Mouse (Mus musculus) heart, adult 2 months (tissue): ENCODE measurements at regions not wholly inside any gene's neighbourhood (a gene's known extent, or its start where the extent isn't known, plus 50 kb on each side); places are given as distances from the start of the nearest gene placed in this dataset.
"Not testable (repeated sequence)": the region's sequence is repeated elsewhere in the genome, so short reads cannot be mapped to it uniquely, and the experiment has no call there.

Experiments
- DNase-seq, 2 experiments: peaks; one replicate each; pipeline ENCODE4 v3.0.0; 2021
- H3K27ac ChIP-seq: fragments of 200-600 bp; 2 replicates; pipeline ENCODE4 v1.8.1; 2022
- H3K27me3 ChIP-seq: fragments of 200-500 bp; 2 replicates; pipeline ENCODE4 v1.6.1; 2012; ENCODE audit warnings: mild to moderate bottlenecking, low read length, inconsistent platforms, mixed read lengths; ENCODE audit not compliant: control insufficient read depth, insufficient read depth
- H3K36me3 ChIP-seq: fragments of 200-500 bp; 2 replicates; pipeline ENCODE4 v1.6.1; 2012; ENCODE audit warnings: low read length, inconsistent platforms; ENCODE audit not compliant: control insufficient read depth, insufficient read depth
- H3K4me1 ChIP-seq: fragments of 200-500 bp; 2 replicates; pipeline ENCODE4 v1.6.1; 2011; ENCODE audit warnings: low read length; ENCODE audit not compliant: control insufficient read depth, insufficient read depth
- H3K4me3 ChIP-seq: fragments of 200-600 bp; 2 replicates; pipeline ENCODE4 v1.8.1; 2022
- H3K79me2 ChIP-seq: fragments of 200-500 bp; replicated peaks from 2 replicates; pipeline ENCODE4 v1.6.1; 2012; ENCODE audit warnings: mild to moderate bottlenecking, inconsistent platforms, low read length, moderate library complexity, mixed read lengths; ENCODE audit not compliant: control insufficient read depth, insufficient read depth
- H3K9ac ChIP-seq: fragments of 200-500 bp; 2 replicates; pipeline ENCODE4 v1.6.1; 2012; ENCODE audit warnings: low read depth, mild to moderate bottlenecking, control low read depth, inconsistent platforms, low read length, mixed read lengths
- CTCF ChIP-seq: fragments of 200-600 bp; IDR thresholded peaks from 2 replicates; pipeline ENCODE4 v1.8.1; 2022; ENCODE audit warnings: antibody characterized with exemption, mild to moderate bottlenecking, moderate library complexity
- EP300 ChIP-seq: fragments of 200-500 bp; IDR thresholded peaks from 2 replicates; pipeline ENCODE4 v1.6.1; 2011; ENCODE audit warnings: low read depth, low read length, control low read depth; ENCODE audit not compliant: insufficient read depth
- POLR2A ChIP-seq: fragments of 200-500 bp; IDR thresholded peaks from 2 replicates; pipeline ENCODE4 v1.6.1; 2011; ENCODE audit warnings: mild to moderate bottlenecking, low read depth, low read length, control low read depth; ENCODE audit not compliant: insufficient read depth
- WGBS: fragments of 180-500 bp; shearing (Covaris S2); methylation state at CpG from one replicate; pipeline ENCODE4 v1.1.7; 2018; 5-methylcytosine and 5-hydroxymethylcytosine counted together
- intact Hi-C: fragments of 180-260 bp; cut with DNase I; formaldehyde crosslinking; loops from one replicate; pipeline ENCODE4 v1.15.1; 2025

DNA sequence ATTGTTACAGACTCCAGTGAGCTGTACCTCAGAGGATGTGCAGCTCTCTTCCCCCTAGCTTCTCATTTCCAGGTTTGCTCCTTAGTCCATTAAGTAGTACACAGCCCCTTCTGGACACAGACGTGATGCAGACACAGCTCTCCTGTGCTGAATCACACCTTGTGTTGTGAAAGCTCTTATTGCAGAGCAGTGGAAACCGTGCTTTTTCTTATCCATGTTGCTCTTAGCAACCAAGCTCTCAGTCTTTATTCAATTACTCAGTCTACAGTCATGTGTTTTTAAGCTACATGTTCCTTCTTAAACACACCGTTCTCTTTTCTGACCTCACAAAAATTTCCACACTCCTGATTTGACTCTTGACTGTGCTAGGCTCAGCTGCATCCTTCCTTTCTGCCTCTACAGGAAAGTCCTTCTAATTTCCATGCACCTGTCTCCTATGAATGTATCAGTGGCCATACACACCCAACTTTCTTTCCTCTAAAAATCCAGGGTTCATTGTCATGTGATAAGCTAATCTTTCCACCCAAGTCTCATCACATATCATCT is 163.0 kb upstream of the Mettl15 start:
- H3K36me3 ChIP-seq: no peaks in the 10 kb centered on the region
- no peaks in the 10 kb centered on the region for H3K4me1 ChIP-seq
- no peak overlapping the region for H3K27ac ChIP-seq
- intact Hi-C loops: no loop called here
- no peaks in the 10 kb centered on the region for H3K79me2 ChIP-seq
- no peak for TF ChIP-seq CTCF
- no peak for TF ChIP-seq EP300
- no peak for TF ChIP-seq POLR2A
- H3K27me3 ChIP-seq: no peaks in the 10 kb centered on the region
- H3K4me3 ChIP-seq: no peak overlapping the region
- H3K9ac ChIP-seq: no peak overlapping the region
- DNase-seq: no peak
- WGBS: 61% methylated on average over 3 of the region's 3 CpGs

DNA sequence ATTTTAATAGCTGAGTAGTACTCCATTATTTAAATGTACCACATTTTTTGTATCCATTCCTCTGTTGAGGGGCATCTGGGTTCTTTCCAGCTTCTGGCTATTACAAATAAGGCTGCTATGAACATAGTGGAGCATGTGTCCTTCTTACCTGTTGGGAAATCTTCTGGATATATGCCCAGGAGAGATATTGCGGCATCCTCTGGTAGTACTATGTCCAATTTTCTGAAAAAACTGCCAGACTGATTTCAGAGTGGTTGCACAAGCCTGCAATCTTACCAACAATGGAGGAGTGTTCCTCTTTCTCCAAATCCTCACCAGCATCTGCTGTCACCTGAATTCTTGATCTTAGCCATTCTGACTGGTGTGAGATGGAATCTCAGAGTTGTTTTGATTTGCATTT is 181.7 kb upstream of the Mettl15 start:
- WGBS: 86% methylated on average over 1 of the region's 1 CpGs
- H3K4me1 ChIP-seq, H3K9ac ChIP-seq, H3K27me3 ChIP-seq, intact Hi-C loops, H3K27ac ChIP-seq, H3K79me2 ChIP-seq, H3K4me3 ChIP-seq, H3K36me3 ChIP-seq, DNase-seq: not testable (repeated sequence)

DNA sequence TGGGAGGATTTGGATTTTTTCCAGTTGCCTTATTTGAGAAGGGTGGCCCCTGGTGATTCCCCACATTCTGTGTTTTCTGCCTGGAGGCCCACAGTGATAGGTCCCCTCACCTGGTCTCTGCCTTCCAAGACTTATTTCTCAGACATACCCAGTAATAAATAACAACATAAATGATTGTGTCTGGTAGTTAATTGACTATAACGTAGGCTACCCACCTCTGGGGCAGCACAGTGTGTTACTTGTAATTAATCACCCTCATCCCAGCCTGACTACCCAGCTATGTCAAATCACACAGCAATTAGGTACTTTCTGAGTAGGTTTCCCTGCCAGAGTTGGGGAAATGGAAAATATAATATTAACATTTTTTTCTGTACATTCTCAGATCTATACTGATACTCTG is 190.2 kb upstream of the Bdnf start:
- no peaks in the 10 kb centered on the region for H3K4me1 ChIP-seq
- H3K9ac ChIP-seq: no peak overlapping the region
- TF ChIP-seq CTCF: no peak
- TF ChIP-seq POLR2A: no peak
- no peak for TF ChIP-seq EP300
- H3K4me3 ChIP-seq: no peak overlapping the region
- H3K27ac ChIP-seq: no peak overlapping the region
- H3K27me3 ChIP-seq: no peaks in the 10 kb centered on the region
- intact Hi-C loops: no loop called here
- no peaks in the 10 kb centered on the region for H3K79me2 ChIP-seq
- H3K36me3 ChIP-seq: no peaks in the 10 kb centered on the region
- WGBS: 80% methylated on average over 1 of the region's 1 CpGs
- no peak for DNase-seq

DNA sequence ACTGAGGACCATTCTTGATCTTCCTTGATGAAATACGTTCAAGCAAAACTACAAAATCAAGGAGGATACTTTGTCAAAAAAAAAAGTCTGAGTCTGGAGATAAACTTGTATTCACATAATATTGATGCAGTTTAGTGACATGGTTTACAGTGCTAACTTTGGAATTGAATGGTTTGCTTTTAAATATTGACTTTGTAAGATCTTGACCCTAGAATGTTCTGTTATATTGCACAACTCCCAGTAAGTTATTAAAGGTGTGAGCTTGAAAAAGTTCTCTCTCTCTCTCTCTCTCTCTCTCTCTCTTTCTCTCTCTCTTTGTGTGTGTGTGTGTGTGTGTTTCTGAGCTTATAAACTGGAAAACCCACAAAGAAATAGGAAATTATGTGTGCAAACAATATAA is 186.9 kb upstream of the Bdnf start:
- WGBS: 61% methylated on average over 1 of the region's 1 CpGs
- H3K79me2 ChIP-seq: no peaks in the 10 kb centered on the region
- no peaks in the 10 kb centered on the region for H3K36me3 ChIP-seq
- no peak overlapping the region for H3K27ac ChIP-seq
- no peaks in the 10 kb centered on the region for H3K4me1 ChIP-seq
- no peaks in the 10 kb centered on the region for H3K27me3 ChIP-seq
- no peak overlapping the region for H3K4me3 ChIP-seq
- no peak overlapping the region for H3K9ac ChIP-seq
- DNase-seq: no peak
- TF ChIP-seq POLR2A: no peak
- TF ChIP-seq EP300: no peak
- no peak for TF ChIP-seq CTCF
- intact Hi-C loops: no loop called here

DNA sequence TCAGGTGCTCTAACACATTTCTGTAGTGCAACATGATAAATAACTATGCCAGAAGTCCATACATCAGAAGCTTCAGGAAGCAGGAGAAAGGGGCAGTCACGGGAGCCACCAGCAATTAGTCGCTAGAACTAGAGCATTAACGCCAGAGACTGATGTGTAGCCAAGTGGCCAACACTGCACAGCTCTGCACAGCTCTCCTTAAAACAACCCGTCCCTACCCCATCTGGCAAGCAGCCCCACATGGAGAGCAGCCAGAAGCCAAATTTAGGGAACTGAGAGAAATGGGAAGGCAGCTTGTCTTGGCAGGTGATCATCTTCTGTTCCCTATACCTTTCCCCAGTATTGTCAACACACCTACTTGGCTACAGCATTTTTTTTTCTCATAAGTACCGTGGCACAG is 172.3 kb upstream of the Bdnf start:
- TF ChIP-seq CTCF: no peak
- TF ChIP-seq POLR2A: no peak
- no peak for TF ChIP-seq EP300
- Histone ChIP-seq H3K27ac (no peak overlapping the region), H3K27me3 (no peaks in the 10 kb centered on the region), H3K4me3 (no peak overlapping the region), H3K9ac (no peak overlapping the region), H3K4me1 (no peaks in the 10 kb centered on the region), H3K36me3 (no peaks in the 10 kb centered on the region), H3K79me2 (no peaks in the 10 kb centered on the region)
- intact Hi-C loops: no loop called here
- DNase-seq: peak; percentile 17 to 26
- WGBS: 40% methylated on average over 5 of the region's 5 CpGs

DNA sequence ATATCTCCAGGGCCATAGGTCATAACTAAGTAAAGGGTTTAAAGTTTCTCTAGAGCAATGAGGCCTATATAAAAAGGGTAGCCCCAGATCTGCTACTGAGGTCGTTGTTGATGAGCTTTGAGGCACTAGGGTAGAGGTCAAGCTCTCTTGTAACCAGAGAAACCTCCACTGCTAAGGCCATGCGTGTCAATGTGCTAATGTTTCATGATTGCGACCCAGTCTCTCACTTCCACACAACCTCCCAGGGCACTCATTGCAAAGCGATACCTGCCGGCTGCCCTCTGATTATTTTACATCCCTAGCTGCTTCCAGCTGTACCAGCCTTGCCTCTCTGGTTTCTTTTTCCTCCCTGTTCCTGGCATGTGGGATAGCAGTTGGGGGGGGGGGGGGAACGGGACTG is 169.6 kb upstream of the Bdnf start:
- Histone ChIP-seq H3K36me3 (no peaks in the 10 kb centered on the region), H3K27ac (no peak overlapping the region), H3K4me3 (no peak overlapping the region), H3K4me1 (no peaks in the 10 kb centered on the region), H3K79me2 (no peaks in the 10 kb centered on the region), H3K9ac (no peak overlapping the region), H3K27me3 (no peaks in the 10 kb centered on the region)
- intact Hi-C loops: no loop called here
- DNase-seq: no peak
- 71% methylated on average over 6 of the region's 6 CpGs for WGBS
- no peak for TF ChIP-seq EP300
- TF ChIP-seq POLR2A: no peak
- TF ChIP-seq CTCF: no peak
